Mouse (Mus musculus) ES-E14 (cell line): ENCODE measurements around the gene Vps35. TPM values are rescaled to one million over a fixed set of nuclear protein-coding genes. Genes with fewer than 3 reads are reported as not detected.

Source experiments
- DNase-seq: peaks from one replicate; pipeline ENCODE4 v3.0.0-alpha.2; 2013; ENCODE audit warnings: low read depth, low spot score
- H3K27ac ChIP-seq: 2 replicates; pipeline ENCODE4 v1.5.1; 2012; ENCODE audit warnings: low read depth, mild to moderate bottlenecking, low read length, moderate library complexity, mixed read lengths; ENCODE audit not compliant: poor library complexity, insufficient read depth, severe bottlenecking
- H3K36me3 ChIP-seq: 2 replicates; pipeline ENCODE4 v1.6.1; 2012; ENCODE audit warnings: mild to moderate bottlenecking, low read length, moderate library complexity, mixed read lengths; ENCODE audit not compliant: control insufficient read depth, poor library complexity, insufficient read depth, severe bottlenecking
- H3K4me1 ChIP-seq, 2 experiments: fragments of 150-350 bp in 1 of 2; sonication (generic) in 1 of 2; 2 replicates each; pipeline ENCODE4 v1.6.1; 2012; ENCODE audit warnings: low read length in 2 of 2, mild to moderate bottlenecking in 1 of 2, mixed read lengths in 1 of 2; ENCODE audit not compliant: control insufficient read depth in 2 of 2, insufficient read depth in 2 of 2, poor library complexity in 1 of 2
- H3K4me3 ChIP-seq, 2 experiments: fragments of 150-350 bp in 1 of 2; sonication (generic) in 1 of 2; 2 replicates each; pipeline ENCODE4 v1.5.1; 2012; ENCODE audit warnings: low read length in 2 of 2, low read depth in 1 of 2, mild to moderate bottlenecking in 1 of 2, mixed read lengths in 1 of 2; ENCODE audit not compliant: insufficient read depth in 1 of 2, poor library complexity in 1 of 2, severe bottlenecking in 1 of 2
- H3K9ac ChIP-seq: 2 replicates; pipeline ENCODE4 v1.6.1; 2012; ENCODE audit warnings: low read depth, mild to moderate bottlenecking, low read length, mixed read lengths; ENCODE audit not compliant: poor library complexity, insufficient read depth, severe bottlenecking
- H3K9me3 ChIP-seq: fragments of 150-350 bp; sonication (generic); 2 replicates; pipeline ENCODE4 v1.6.1; 2012; ENCODE audit warnings: low read depth, mild to moderate bottlenecking, low read length; ENCODE audit not compliant: control insufficient read depth, insufficient read depth
- CHD2 ChIP-seq: IDR thresholded peaks from 2 replicates; pipeline ENCODE4 v1.6.1; 2014; ENCODE audit warnings: mild to moderate bottlenecking, low read depth, low read length, inconsistent platforms
- HCFC1 ChIP-seq: IDR thresholded peaks from 2 replicates; pipeline ENCODE4 v1.6.1; 2012; ENCODE audit warnings: low read length, inconsistent platforms, borderline replicate concordance; ENCODE audit not compliant: insufficient read depth
- MAFK ChIP-seq: IDR thresholded peaks from 2 replicates; pipeline ENCODE4 v1.6.1; 2014; ENCODE audit warnings: mild to moderate bottlenecking, low read depth, low read length, inconsistent platforms; ENCODE audit not compliant: insufficient read depth
- ZC3H11A ChIP-seq: IDR thresholded peaks from 2 replicates; pipeline ENCODE4 v1.6.1; 2012; ENCODE audit warnings: low read depth, mild to moderate bottlenecking, inconsistent platforms, low read length, borderline replicate concordance
- ZNF384 ChIP-seq: IDR thresholded peaks from 2 replicates; pipeline ENCODE4 v1.6.1; 2012; ENCODE audit warnings: low read depth, low read length, inconsistent platforms
- in situ Hi-C, 2 experiments: fragments of 600-800 bp; cut with MboI; formaldehyde crosslinking; loops; one replicate each; pipeline ENCODE4 v1.15.1; 2025; ENCODE audit warnings: low sequenced_read_pairs in 2 of 2, inconsistent platforms in 1 of 2; ENCODE audit not compliant: unreplicated experiment in 2 of 2
- total RNA-seq: library from RNA; depleted of rRNA; stranded (reverse); fragments of 300-350 nt; gene quantifications from 2 replicates; pipeline ENCODE4 v1.2.3, GENCODE M21; 2012

Gene Vps35
- total RNA-seq, 1 experiment = 109 TPM

- Histone ChIP-seq H3K4me3 (no peak overlapping the region), H3K9me3 (no peaks in the 10 kb centered on the region), H3K4me1 (no peaks in the 10 kb centered on the region), H3K36me3 (no peaks in the 10 kb centered on the region), H3K27ac (no peak overlapping the region), H3K9ac (no peak overlapping the region)
- in situ Hi-C loops = no loop called here
- no peak for DNase-seq
- TF ChIP-seq ZC3H11A (no peak), ZNF384 (no peak), MAFK (no peak), HCFC1 (no peak), CHD2 (no peak)
Observed at GRCm38 (mm10) chr8:85335105-85335504, 35.5 kb upstream of the Vps35 start.

- DNase-seq = peak; percentile 16
Observed at GRCm38 (mm10) chr8:85329506-85329905, 29.9 kb upstream of the Vps35 start.

GRCm38 (mm10) chr8:85327036-85327435 is 27.4 kb upstream of the Vps35 start:
- TF ChIP-seq CHD2 (no peak), MAFK (no peak)
- H3K4me3 ChIP-seq = no peak overlapping the region
- H3K27ac ChIP-seq = no peak overlapping the region
- no peaks in the 10 kb centered on the region for H3K36me3 ChIP-seq
- H3K4me1 ChIP-seq = peaks cover 0 to 3% of the 10 kb centered on the region in 2 experiments; a peak in 1 of 4 replicates
- no peaks in the 10 kb centered on the region for H3K9me3 ChIP-seq
- in situ Hi-C loops = no loop called here
- no peak for DNase-seq
- H3K9ac ChIP-seq = no peak overlapping the region

More at GRCm38 (mm10) chr8:85329506-85329905, 29.9 kb upstream of the Vps35 start:
- in situ Hi-C loops = no loop called here
- H3K27ac ChIP-seq = no peak overlapping the region
- H3K4me1 ChIP-seq = no peaks in the 10 kb centered on the region
- H3K9me3 ChIP-seq = no peaks in the 10 kb centered on the region
- no peaks in the 10 kb centered on the region for H3K36me3 ChIP-seq
- TF ChIP-seq CHD2 (no peak), HCFC1 (no peak), MAFK (no peak)
- H3K4me3 ChIP-seq = no peak overlapping the region
- H3K9ac ChIP-seq = no peak overlapping the region

- H3K4me3 ChIP-seq = no peak overlapping the region
- H3K36me3 ChIP-seq = no peaks in the 10 kb centered on the region
- DNase-seq = no peak
- in situ Hi-C loops = no loop called here
- TF ChIP-seq HCFC1 (no peak), ZC3H11A (no peak), ZNF384 (no peak), CHD2 (no peak), MAFK (no peak)
- H3K9me3 ChIP-seq = no peaks in the 10 kb centered on the region
- no peak overlapping the region for H3K27ac ChIP-seq
- no peak overlapping the region for H3K9ac ChIP-seq
- peaks cover 0 to 3% of the 10 kb centered on the region in 2 experiments; a peak in 1 of 4 replicates for H3K4me1 ChIP-seq
Observed at GRCm38 (mm10) chr8:85323084-85323483, 23.5 kb upstream of the Vps35 start.

GRCm38 (mm10) chr8:85321981-85322380 is 22.4 kb upstream of the Vps35 start:
- Histone ChIP-seq H3K4me3 (0 out of 4 replicates have a peak overlapping the region, but pooled peaks of 1 of the 2 experiments have one; percentile 17), H3K4me1 (peaks cover 0 to 3% of the 10 kb centered on the region in 2 experiments; a peak in 1 of 4 replicates), H3K9ac (peak overlapping the region; percentile 31; the same call in 1 of the 2 replicates), H3K9me3 (no peaks in the 10 kb centered on the region), H3K36me3 (no peaks in the 10 kb centered on the region), H3K27ac (no peak overlapping the region)
- DNase-seq = no peak
- TF ChIP-seq HCFC1 (no peak), MAFK (no peak), CHD2 (no peak), ZC3H11A (no peak), ZNF384 (no peak)
- in situ Hi-C loops = no loop called here
